Mouse (Mus musculus): ENCODE measurements at regions not wholly inside any gene's neighbourhood (a gene's known extent, or its start where the extent isn't known, plus 50 kb on each side); places are given as distances from the start of the nearest gene placed in this dataset.
A peak's percentile ranks its signal among the peaks of the same experiment; 100 is the strongest.

- DNase-seq, result peak; percentile 39 to 64
Measured at GRCm38 (mm10) chr3:50953456-50953855, 270.8 kb upstream of the Noct start.

- no peak for DNase-seq
Measured at GRCm38 (mm10) chr3:50970386-50970785, 253.9 kb upstream of the Noct start.

GRCm38 (mm10) chr3:50973081-50973480 is 251.2 kb upstream of the Noct start:
- no peak for DNase-seq

GRCm38 (mm10) chr3:50976141-50976780 is 248.0 kb upstream of the Noct start:
- DNase-seq, result no peak

GRCm38 (mm10) chr3:50976818-50977217 is 247.4 kb upstream of the Noct start:
- DNase-seq, result no peak

GRCm38 (mm10) chr3:50978636-50979035 is 245.6 kb upstream of the Noct start:
- DNase-seq, result no peak

GRCm38 (mm10) chr3:50979592-50979991 is 244.7 kb upstream of the Noct start:
- peak; percentile 32 to 41 for DNase-seq

GRCm38 (mm10) chr3:50981751-50982150 is 242.5 kb upstream of the Noct start:
- no peak for DNase-seq

- DNase-seq, result no peak
Measured at GRCm38 (mm10) chr3:50982649-50983048, 241.6 kb upstream of the Noct start.

GRCm38 (mm10) chr3:50983126-50983525 is 241.1 kb upstream of the Noct start:
- peak in 1 of 2 experiments; percentile 27 for DNase-seq

GRCm38 (mm10) chr3:50983962-50984765 is 240.1 kb upstream of the Noct start:
- DNase-seq, result no peak

GRCm38 (mm10) chr3:50987821-50988220 is 236.4 kb upstream of the Noct start:
- DNase-seq, result no peak

GRCm38 (mm10) chr3:50990810-50991209 is 233.4 kb upstream of the Noct start:
- DNase-seq, result no peak

- peak; percentile 22 to 41 for DNase-seq
Measured at GRCm38 (mm10) chr3:50992581-50993313, 231.5 kb upstream of the Noct start.

- DNase-seq, result no peak
Measured at GRCm38 (mm10) chr3:50999745-51000144, 224.5 kb upstream of the Noct start.

- DNase-seq, result no peak
Measured at GRCm38 (mm10) chr3:51000938-51001337, 223.3 kb upstream of the Noct start.

- DNase-seq, result peak; percentile 30 to 62
Measured at GRCm38 (mm10) chr3:51002662-51003061, 221.6 kb upstream of the Noct start.

GRCm38 (mm10) chr3:51003506-51004170 is 220.6 kb upstream of the Noct start:
- no peak for DNase-seq

- no peak for DNase-seq
Measured at GRCm38 (mm10) chr3:51004216-51004615, 220.0 kb upstream of the Noct start.

GRCm38 (mm10) chr3:51009098-51009497 is 215.1 kb upstream of the Noct start:
- no peak for DNase-seq

- DNase-seq, result no peak
Measured at GRCm38 (mm10) chr3:51019650-51020346, 204.4 kb upstream of the Noct start.

GRCm38 (mm10) chr3:51024655-51025054 is 199.6 kb upstream of the Noct start:
- DNase-seq, result no peak
